Mouse (Mus musculus): ENCODE measurements at regions not wholly inside any gene's neighbourhood (a gene's known extent, or its start where the extent isn't known, plus 50 kb on each side); places are given as distances from the start of the nearest gene placed in this dataset.

DNA sequence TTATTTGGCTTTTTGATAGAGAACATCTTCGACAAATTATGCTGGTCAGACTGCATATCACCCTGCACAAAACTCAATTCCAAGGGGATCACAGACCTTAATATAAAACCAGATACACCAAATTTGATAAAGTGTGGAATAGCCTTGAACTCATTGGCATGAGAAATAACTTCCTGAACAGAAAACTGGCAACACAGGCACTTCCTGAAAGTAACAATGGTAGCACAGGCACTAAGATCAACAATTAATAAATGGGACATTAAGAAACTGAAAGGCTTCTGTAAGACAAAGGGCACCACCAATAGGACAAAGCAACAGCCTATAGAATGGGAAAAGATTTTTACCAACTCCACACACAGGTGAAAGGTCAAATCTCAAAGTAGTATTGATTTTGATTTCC lies 141.5 kb downstream of the Fam198b start:
- 88% methylated on average over 1 of the region's 1 CpGs for WGBS
- TF ChIP-seq POLR2A (IDR thresholded peaks at IDR 0.05; ENCODE audit: insufficient read depth, low read depth, low read length) (no peak), CTCF (IDR thresholded peaks at IDR 0.05; ENCODE audit: insufficient read depth, low read depth, low read length) (no peak)
- no peaks in the 10 kb centered on the region for H3K4me1 ChIP-seq (ENCODE audit: control insufficient read depth, insufficient read depth, low read length)
- no peak overlapping the region for H3K27ac ChIP-seq (ENCODE audit: insufficient read depth, low read depth, low read length)
- no peak overlapping the region for H3K4me3 ChIP-seq (ENCODE audit: insufficient read depth, low read depth, low read length)

DNA sequence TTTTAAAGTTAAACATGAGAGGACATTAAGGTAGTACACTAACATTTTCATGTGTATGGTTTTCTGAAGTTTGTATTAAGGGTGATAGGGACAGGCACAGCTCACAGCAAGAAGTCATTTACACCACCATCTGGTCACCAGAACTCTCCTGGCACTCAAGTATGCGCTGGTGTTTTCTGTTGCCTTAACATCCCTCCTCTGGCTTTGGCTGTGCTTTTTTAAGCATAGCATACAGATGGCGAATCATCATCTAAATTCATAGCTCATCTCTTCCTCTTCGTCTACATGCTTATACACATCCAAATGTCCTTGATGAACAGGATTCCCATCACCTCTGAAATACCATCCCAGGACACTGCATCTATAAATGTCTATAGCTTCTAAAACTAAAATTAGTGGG lies 148.7 kb downstream of the Fam198b start:
- 87% methylated on average over 3 of the region's 3 CpGs for WGBS
- no peaks in the 10 kb centered on the region for H3K4me1 ChIP-seq (ENCODE audit: control insufficient read depth, insufficient read depth, low read length)
- no peak overlapping the region for H3K4me3 ChIP-seq (ENCODE audit: insufficient read depth, low read depth, low read length)
- TF ChIP-seq CTCF (IDR thresholded peaks at IDR 0.05; ENCODE audit: insufficient read depth, low read depth, low read length) = no peak
- TF ChIP-seq POLR2A (IDR thresholded peaks at IDR 0.05; ENCODE audit: insufficient read depth, low read depth, low read length) = no peak
- H3K27ac ChIP-seq (ENCODE audit: insufficient read depth, low read depth, low read length) = no peak overlapping the region

DNA sequence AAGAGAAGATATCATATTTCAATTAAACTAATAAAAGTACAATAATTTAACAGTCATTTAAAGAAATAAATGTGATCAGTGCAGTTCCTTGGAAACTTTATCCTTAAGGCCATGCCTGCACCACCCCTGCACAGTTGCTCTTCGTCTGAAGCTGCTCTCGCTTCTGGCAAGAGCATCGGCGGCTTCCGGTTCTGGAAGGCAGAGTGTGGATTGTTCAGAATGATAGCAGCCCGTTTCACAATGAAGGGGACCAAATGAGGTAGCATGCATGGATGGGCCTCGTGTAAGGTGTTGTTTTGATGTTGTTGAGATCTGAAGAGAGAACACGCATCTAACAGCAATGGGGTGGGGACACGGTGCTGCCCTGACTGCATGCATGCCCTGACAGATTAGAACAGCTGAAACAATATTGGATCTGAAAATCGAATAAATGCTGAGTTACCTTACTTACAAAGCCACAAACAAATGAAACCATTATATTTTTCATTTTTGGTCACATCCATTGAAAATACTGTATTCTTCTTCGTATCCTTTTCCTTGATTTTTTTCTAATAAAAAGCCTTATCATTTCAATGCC lies 154.3 kb downstream of the Fam198b start:
- WGBS = 70% methylated on average over 11 of the region's 11 CpGs
- no peak overlapping the region for H3K4me3 ChIP-seq (ENCODE audit: insufficient read depth, low read depth, low read length)
- no peaks in the 10 kb centered on the region for H3K4me1 ChIP-seq (ENCODE audit: control insufficient read depth, insufficient read depth, low read length)
- TF ChIP-seq CTCF (IDR thresholded peaks at IDR 0.05; ENCODE audit: insufficient read depth, low read depth, low read length) (no peak), POLR2A (IDR thresholded peaks at IDR 0.05; ENCODE audit: insufficient read depth, low read depth, low read length) (no peak)
- no peak overlapping the region for H3K27ac ChIP-seq (ENCODE audit: insufficient read depth, low read depth, low read length)

GRCm38 (mm10) chr3:80042756-80043484 lies 158.6 kb downstream of the Fam198b start:
- Histone ChIP-seq H3K27ac (ENCODE audit: insufficient read depth, low read depth, low read length) (no peak overlapping the region), H3K4me3 (ENCODE audit: insufficient read depth, low read depth, low read length) (no peak overlapping the region), H3K4me1 (ENCODE audit: control insufficient read depth, insufficient read depth, low read length) (no peaks in the 10 kb centered on the region)
- WGBS = 52% methylated on average over 5 of the region's 5 CpGs
- TF ChIP-seq CTCF (IDR thresholded peaks at IDR 0.05; ENCODE audit: insufficient read depth, low read depth, low read length) (no peak), POLR2A (IDR thresholded peaks at IDR 0.05; ENCODE audit: insufficient read depth, low read depth, low read length) (no peak)

DNA sequence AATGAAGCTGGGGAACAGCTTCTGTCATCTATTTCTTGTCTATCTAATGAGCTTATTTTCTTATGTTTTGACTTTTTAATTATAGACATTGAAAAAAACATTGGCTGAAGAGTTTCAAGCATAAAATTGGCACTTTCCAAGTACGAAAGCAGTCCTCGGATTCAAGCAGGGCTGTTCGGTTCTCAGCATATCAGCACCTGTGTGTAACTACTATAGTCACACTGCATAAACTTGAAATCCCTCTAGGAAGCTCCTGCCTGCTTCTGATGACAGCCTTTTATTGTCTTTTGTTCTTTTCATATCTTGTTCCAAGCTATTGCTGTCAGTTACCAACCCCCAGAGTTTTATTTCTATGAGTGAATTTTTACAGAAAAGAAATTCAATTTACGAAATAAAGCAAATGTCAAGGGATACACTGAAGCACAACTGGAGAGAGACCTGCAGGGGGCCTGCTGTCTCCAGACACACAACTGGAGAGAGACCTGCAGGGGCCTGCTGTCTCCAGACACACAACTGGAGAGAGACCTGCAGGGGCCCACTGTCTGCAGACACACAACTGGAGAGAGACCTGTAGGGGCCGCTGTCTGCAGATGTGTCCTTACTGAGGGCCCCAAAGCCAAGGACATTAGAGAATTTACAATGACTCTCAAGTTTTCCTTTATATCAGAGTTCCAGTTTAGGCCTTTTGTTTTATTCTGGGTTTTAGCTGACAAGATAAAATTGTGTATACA lies 165.3 kb downstream of the Fam198b start:
- H3K4me3 ChIP-seq (ENCODE audit: insufficient read depth, low read depth, low read length) = no peak overlapping the region
- 0 out of 2 replicates have a peak, but pooled peaks cover 2% of the 10 kb centered on the region for H3K4me1 ChIP-seq (ENCODE audit: control insufficient read depth, insufficient read depth, low read length)
- no peak overlapping the region for H3K27ac ChIP-seq (ENCODE audit: insufficient read depth, low read depth, low read length)
- WGBS = 68% methylated on average over 5 of the region's 5 CpGs
- no peak for TF ChIP-seq POLR2A (IDR thresholded peaks at IDR 0.05; ENCODE audit: insufficient read depth, low read depth, low read length)
- TF ChIP-seq CTCF (IDR thresholded peaks at IDR 0.05; ENCODE audit: insufficient read depth, low read depth, low read length) = no peak

- 90% methylated on average over 4 of the region's 4 CpGs for WGBS
These were observed 166.6 kb downstream of the Fam198b start for GRCm38 (mm10) chr3:80050920-80051319.

DNA sequence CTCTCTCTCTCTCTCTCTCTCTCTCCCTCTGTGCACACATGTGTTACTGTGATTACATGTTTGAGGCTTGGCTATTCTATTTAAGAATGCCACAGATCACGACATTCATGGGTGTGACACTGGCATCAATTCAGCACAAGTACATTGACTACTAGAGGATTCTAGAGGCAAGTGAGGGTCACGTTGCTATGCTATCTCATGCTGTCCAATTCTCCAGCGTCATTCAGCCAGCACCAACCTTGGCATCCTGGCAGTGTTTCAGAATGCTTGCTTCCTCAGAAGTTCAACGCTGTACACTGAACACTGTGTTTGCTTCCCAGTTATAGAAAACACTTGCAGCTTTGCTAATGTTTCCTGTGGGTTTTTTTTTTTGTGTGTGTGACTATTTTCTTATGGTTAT lies 167.6 kb downstream of the Fam198b start:
- Histone ChIP-seq H3K27ac (ENCODE audit: insufficient read depth, low read depth, low read length) (no peak overlapping the region), H3K4me1 (ENCODE audit: control insufficient read depth, insufficient read depth, low read length) (0 out of 2 replicates have a peak, but pooled peaks cover 2% of the 10 kb centered on the region), H3K4me3 (ENCODE audit: insufficient read depth, low read depth, low read length) (no peak overlapping the region)
- TF ChIP-seq POLR2A (IDR thresholded peaks at IDR 0.05; ENCODE audit: insufficient read depth, low read depth, low read length) = no peak
- TF ChIP-seq CTCF (IDR thresholded peaks at IDR 0.05; ENCODE audit: insufficient read depth, low read depth, low read length) = no peak
- 29% methylated on average over 4 of the region's 4 CpGs for WGBS

More at GRCm38 (mm10) chr3:80050920-80051319, 166.6 kb downstream of the Fam198b start:
- Histone ChIP-seq H3K27ac (ENCODE audit: insufficient read depth, low read depth, low read length) (no peak overlapping the region), H3K4me3 (ENCODE audit: insufficient read depth, low read depth, low read length) (no peak overlapping the region), H3K4me1 (ENCODE audit: control insufficient read depth, insufficient read depth, low read length) (0 out of 2 replicates have a peak, but pooled peaks cover 2% of the 10 kb centered on the region)
- TF ChIP-seq CTCF (IDR thresholded peaks at IDR 0.05; ENCODE audit: insufficient read depth, low read depth, low read length) (no peak), POLR2A (IDR thresholded peaks at IDR 0.05; ENCODE audit: insufficient read depth, low read depth, low read length) (no peak)

GRCm38 (mm10) chr3:80052879-80053278 lies 168.5 kb downstream of the Fam198b start:
- TF ChIP-seq POLR2A (IDR thresholded peaks at IDR 0.05; ENCODE audit: insufficient read depth, low read depth, low read length) (no peak), CTCF (IDR thresholded peaks at IDR 0.05; ENCODE audit: insufficient read depth, low read depth, low read length) (no peak)

GRCm38 (mm10) chr3:80053435-80053834 lies 169.1 kb downstream of the Fam198b start:
- Histone ChIP-seq H3K27ac (ENCODE audit: insufficient read depth, low read depth, low read length) (no peak overlapping the region), H3K4me1 (ENCODE audit: control insufficient read depth, insufficient read depth, low read length) (0 out of 2 replicates have a peak, but pooled peaks cover 2% of the 10 kb centered on the region), H3K4me3 (ENCODE audit: insufficient read depth, low read depth, low read length) (no peak overlapping the region)
- WGBS = 96% methylated on average over 2 of the region's 2 CpGs
- no peak for TF ChIP-seq CTCF (IDR thresholded peaks at IDR 0.05; ENCODE audit: insufficient read depth, low read depth, low read length)
- TF ChIP-seq POLR2A (IDR thresholded peaks at IDR 0.05; ENCODE audit: insufficient read depth, low read depth, low read length) = no peak

More at GRCm38 (mm10) chr3:80052879-80053278, 168.5 kb downstream of the Fam198b start:
- Histone ChIP-seq H3K27ac (ENCODE audit: insufficient read depth, low read depth, low read length) (no peak overlapping the region), H3K4me3 (ENCODE audit: insufficient read depth, low read depth, low read length) (no peak overlapping the region), H3K4me1 (ENCODE audit: control insufficient read depth, insufficient read depth, low read length) (0 out of 2 replicates have a peak, but pooled peaks cover 2% of the 10 kb centered on the region)
- 75% methylated on average over 3 of the region's 3 CpGs for WGBS

All from olfactory bulb, adult 2 months (tissue).